Mouse (Mus musculus): ENCODE data around the gene Naa40.
A peak's percentile ranks its signal among the peaks of the same experiment; 100 is the strongest.

Gene Naa40

GRCm38 (mm10) chr19:7217162-7217925, 23.6 kb downstream of the Naa40 start, which contains the start of gene Cox8a:
TSS of gene Cox8a (minus strand) at chr19:7217616.
- peak; percentile 91 to 92 for DNase-seq (ENCODE audit: low read depth in 1 of 2, low spot score in 2 of 2)

- no peak for DNase-seq (ENCODE audit: low read depth in 1 of 2, low spot score in 2 of 2)
These were observed 26.5 kb downstream of the Naa40 start for GRCm38 (mm10) chr19:7214484-7214883.

- no peak for DNase-seq (ENCODE audit: low read depth in 1 of 2, low spot score in 2 of 2)
These were observed 28.0 kb downstream of the Naa40 start for GRCm38 (mm10) chr19:7213010-7213409.

GRCm38 (mm10) chr19:7212216-7212615, 28.8 kb downstream of the Naa40 start:
- no peak for DNase-seq (ENCODE audit: low read depth in 1 of 2, low spot score in 2 of 2)

DNA sequence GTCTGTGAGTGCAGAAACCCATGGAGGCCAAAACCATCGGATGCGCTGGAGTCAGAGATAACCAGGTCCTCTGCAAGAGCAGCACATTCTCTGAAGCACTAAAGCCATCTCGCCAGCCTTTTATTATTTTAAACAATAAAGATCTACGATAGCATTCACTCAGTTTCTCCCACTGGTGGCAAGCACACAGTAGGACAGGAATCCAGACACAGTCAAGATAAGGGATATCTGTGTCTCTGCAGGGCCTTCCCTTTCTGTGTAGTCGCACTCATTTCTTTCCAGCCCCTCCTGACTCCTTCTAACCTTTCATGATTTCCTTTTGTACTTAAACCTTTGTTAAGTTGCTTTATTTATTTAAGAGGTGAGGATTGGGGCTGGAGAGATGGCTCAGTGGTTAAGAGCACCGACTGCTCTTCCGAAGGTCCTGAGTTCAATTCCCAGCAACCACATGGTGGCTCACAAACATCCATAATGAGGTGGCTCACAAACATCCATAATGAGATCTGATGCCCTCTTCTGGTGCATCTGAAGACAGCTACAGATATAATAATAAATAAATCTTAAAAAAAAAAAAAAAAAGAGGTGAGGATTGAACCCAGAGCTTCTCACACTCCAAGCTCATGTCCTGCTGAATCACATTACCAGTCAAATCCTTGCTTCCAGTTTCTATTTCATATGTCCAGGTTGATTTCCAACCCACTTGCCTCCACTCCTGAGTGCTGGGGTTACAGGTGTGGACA, 30.9 kb downstream of the Naa40 start:
- DNase-seq (ENCODE audit: low read depth in 1 of 2, low spot score in 2 of 2): no peak

GRCm38 (mm10) chr19:7205753-7206736, 34.9 kb downstream of the Naa40 start, which contains the start of gene Otub1:
TSS of gene Otub1 (minus strand) at chr19:7206316.
- peak; percentile 76 to 88 for DNase-seq (ENCODE audit: low read depth in 1 of 2, low spot score in 2 of 2)

DNA sequence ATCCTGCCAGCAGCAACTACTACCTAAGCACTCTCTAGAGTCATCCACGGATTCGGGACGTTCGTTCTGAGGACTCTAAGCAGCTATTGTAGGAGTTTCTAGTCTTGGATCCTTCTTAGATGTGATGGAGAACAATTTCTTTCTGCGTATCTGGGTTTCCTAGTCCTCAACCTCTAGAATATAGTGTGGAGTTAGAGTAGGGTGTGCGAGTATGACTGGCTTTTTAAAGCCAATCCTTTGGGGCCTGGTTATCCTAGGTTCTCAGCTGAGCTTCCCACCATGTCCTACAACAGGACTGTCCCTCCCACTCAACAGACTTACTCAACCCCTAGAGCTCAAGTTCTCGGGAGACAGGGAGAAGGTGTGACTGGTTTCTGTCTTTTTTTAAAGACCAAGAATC, 35.7 kb downstream of the Naa40 start:
- DNase-seq (ENCODE audit: low read depth in 1 of 2, low spot score in 2 of 2): no peak

GRCm38 (mm10) chr19:7204898-7205297, 36.1 kb downstream of the Naa40 start:
- no peak for DNase-seq (ENCODE audit: low read depth in 1 of 2, low spot score in 2 of 2)

DNA sequence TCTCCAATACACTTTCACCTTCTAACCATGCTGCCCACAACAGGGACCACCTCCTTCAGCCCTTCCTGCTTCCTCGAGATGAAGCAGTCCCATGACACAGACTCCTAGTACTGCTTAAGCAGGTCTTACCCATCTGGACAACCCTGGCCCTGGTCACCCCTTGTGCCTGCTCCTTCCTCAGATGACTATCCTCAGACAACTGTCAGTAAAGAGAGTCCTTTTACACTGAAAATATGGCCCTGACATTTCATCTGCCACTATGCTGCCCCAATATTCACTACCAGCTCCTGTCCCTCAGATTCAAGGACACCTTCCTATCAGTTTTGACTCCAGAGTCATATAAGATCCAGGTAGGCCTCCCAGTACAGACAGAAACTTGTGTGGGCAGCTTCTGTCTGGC, 40.6 kb downstream of the Naa40 start:
- no peak for DNase-seq (ENCODE audit: low read depth in 1 of 2, low spot score in 2 of 2)

DNA sequence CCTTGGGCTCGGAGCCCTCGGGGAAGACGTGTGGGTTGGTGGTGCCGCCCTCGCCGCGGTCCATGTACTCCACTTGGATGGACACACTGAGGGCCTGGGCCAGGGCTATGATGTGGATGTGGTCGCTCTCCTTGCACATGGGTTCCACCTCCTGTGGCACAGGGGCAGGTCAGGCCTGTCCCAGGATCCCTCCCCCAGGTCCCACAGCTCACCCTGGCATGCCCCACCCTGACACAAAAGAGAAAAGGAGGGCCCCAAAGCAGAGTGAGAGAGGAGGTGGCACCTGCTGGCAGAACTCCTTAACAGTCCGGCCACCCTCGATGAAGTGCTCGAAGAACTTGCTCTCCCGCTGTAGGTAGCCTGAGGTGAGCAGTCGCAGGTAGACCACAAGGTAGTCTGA, 41.9 kb downstream of the Naa40 start:
- DNase-seq (ENCODE audit: low read depth in 1 of 2, low spot score in 2 of 2): no peak

GRCm38 (mm10) chr19:7197445-7197844, 43.5 kb downstream of the Naa40 start:
- DNase-seq (ENCODE audit: low read depth in 1 of 2, low spot score in 2 of 2): no peak

GRCm38 (mm10) chr19:7196741-7197270, 44.2 kb downstream of the Naa40 start:
- DNase-seq (ENCODE audit: low read depth in 1 of 2, low spot score in 2 of 2): no peak

DNA sequence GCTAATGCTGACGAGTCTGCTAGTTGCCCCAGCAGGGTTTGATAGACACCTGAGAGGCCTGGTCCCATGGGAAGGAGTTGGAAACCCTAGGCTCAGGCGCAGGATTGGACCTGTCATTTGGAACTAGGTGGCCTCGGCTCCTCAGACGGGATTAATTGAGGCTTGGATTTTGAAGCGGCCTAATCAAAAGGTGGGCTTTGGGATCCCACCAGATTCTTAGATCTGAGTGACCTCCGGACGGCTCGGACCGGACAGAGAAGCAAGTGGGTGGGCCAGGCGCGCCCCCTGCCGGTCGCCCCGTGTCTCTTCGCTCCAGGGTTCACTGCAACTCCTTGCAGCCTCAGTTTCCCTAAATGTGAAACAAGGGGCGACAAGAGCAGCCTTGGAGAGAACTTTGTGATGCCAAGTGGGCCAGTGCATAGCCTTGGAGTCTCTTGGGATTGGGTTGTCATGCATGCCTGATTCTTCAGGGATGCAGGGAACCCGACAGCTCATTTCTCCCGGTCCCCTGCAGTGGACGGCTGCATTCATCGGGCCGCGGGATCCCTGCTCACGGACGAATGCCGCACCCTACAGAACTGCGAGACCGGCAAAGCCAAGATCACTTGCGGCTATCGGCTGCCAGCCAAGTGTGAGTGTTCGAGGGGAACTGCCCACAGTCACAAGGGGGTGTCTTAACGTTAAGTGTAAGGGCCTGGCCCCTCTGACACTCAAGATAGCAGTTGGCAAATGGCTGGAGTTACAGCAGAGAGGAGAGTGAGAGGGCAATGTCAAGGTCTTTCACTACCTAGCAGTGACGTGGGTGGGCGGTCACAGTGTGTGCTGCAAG, 44.9 kb downstream of the Naa40 start:
- DNase-seq (ENCODE audit: low read depth in 1 of 2, low spot score in 2 of 2): no peak

DNA sequence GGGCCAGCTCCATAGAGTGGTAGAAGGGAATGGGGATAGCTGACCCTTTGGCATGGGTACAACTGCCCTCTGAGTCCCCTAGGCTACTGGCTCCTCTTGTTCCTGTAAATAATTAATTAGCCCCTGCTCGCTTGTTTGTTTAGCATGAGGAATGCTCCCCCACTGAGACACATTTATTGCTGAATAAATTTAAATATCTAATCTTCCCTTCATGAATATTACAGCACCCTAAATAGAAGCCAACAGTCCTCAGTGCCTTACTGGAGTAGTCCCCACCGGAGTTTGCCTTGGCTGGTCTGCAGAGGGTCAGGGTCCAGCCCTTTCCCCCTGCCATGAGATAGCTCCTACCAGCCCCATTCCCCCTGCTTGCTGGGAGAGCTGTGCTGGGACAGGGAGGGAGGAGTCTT, 48.4 kb downstream of the Naa40 start:
- DNase-seq (ENCODE audit: low read depth in 1 of 2, low spot score in 2 of 2): no peak

DNA sequence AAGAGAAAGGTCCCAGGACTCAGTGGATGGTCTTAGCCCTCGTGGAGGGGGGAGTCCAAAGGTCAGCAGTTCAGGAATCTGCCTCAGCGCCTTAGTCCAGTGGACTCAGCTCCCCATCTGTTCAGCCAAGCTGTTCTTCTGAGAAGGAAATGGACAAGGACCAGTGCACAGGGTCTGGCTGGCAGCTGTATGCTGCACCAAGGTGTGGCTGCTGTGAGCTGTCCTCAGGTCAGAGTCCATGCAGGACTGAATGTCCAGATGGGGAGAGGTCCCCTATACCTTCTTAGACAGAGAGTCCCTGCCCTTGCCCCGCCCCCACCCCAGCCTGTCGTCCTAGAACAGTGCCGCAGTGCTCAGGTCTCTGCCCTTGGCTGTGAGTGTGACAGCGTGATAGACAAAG, 49.3 kb downstream of the Naa40 start:
- no peak for DNase-seq (ENCODE audit: low read depth in 1 of 2, low spot score in 2 of 2)

- no peak for DNase-seq (ENCODE audit: low read depth in 1 of 2, low spot score in 2 of 2)
These were observed 50.0 kb downstream of the Naa40 start for GRCm38 (mm10) chr19:7190986-7191385.

- no peak for DNase-seq (ENCODE audit: low read depth in 1 of 2, low spot score in 2 of 2)
These were observed 52.0 kb downstream of the Naa40 start for GRCm38 (mm10) chr19:7189026-7189425.

DNA sequence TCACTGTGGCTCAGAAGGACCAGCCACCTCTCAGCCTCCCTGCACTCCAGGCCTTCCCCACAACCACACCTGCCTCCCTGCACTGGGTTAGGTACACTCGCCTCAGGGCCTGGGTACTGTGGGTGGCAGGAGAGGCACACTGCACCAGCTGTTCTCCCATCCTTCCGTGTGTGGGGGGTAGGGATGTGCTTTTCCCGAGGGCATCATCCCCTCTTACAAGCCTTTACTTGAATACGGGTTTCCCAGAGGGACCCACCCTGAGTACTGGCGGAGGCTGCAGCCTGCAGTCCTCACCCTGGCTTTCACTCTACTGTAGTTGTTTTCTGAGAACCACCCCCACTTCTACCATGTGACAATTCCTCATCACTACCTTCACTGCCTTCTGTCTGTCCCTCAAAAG, 53.8 kb downstream of the Naa40 start:
- DNase-seq (ENCODE audit: low read depth in 1 of 2, low spot score in 2 of 2): no peak

- DNase-seq (ENCODE audit: low read depth in 1 of 2, low spot score in 2 of 2): no peak
These were observed 55.2 kb downstream of the Naa40 start for GRCm38 (mm10) chr19:7185715-7186291.

DNA sequence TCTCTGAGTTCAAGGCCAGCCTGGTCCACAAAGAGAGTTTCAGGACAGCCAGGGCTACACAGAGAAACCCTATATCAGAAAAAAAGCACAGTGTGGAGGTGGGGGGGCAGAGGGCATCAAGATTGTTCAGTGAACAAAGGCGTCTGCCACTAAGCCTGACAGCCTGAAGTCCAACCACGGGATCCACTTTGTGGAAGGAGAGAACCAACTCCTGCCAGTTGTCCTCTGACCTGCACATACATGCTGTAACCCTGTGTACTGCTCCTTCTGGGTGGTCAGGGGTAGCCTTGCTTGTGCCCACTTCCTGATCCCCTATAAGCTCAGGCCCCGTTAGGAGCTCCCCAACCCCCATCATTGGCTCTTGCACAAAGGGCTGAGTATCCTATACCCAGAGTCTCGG, 55.9 kb downstream of the Naa40 start:
- DNase-seq (ENCODE audit: low read depth in 1 of 2, low spot score in 2 of 2): no peak

Data from monocyte, adult 2 months (primary cell).